Comparison of ENCODE assay signal across 8 mouse cellular contexts in genomic region chr6:38381129-38381771, GRCm38 (mm10). TPM values are rescaled to one million over a fixed set of nuclear protein-coding genes. Genes with fewer than 3 reads are reported as not detected.
DNase-seq lines count a peak whose midpoint lies in the region; ATAC-seq and TF ChIP-seq lines count a peak whose summit lies in the region.

TSS of gene Ttc26 (plus strand) at chr6:38381469.

- H3K9me3 ChIP-seq in embryonic facial prominence, embryonic 13.5 days: no peaks in the 10 kb centered on the region
- H3K9me3 ChIP-seq in limb, embryonic 12.5 days: no peaks in the 10 kb centered on the region
- H3K9me3 ChIP-seq in midbrain, embryonic 15.5 days: no peaks in the 10 kb centered on the region

- H3K4me2 ChIP-seq in embryonic facial prominence, embryonic 13.5 days: peak within 1 kb of the TSS; percentile 71
- peak within 1 kb of the TSS; percentile 67 for H3K4me2 ChIP-seq in limb, embryonic 12.5 days
- peak within 1 kb of the TSS; percentile 77 for H3K4me2 ChIP-seq in midbrain, embryonic 15.5 days

- H3K27ac ChIP-seq in embryonic facial prominence, embryonic 13.5 days: peak within 1 kb of the TSS; percentile 39; the same call in 1 of the 2 replicates
- H3K27ac ChIP-seq in kidney, adult 2 months (ENCODE audit: insufficient read depth, low read depth, low read length): peak within 1 kb of the TSS; percentile 49; the same call in 1 of the 2 replicates
- no peak within 1 kb of the TSS for H3K27ac ChIP-seq in limb, embryonic 12.5 days
- H3K27ac ChIP-seq in midbrain, embryonic 15.5 days: peak within 1 kb of the TSS; percentile 80
- no peak within 1 kb of the TSS for H3K27ac ChIP-seq in spleen, adult 2 months (ENCODE audit: insufficient read depth, low read length)

- no peak for TF ChIP-seq POLR2A in kidney, adult 2 months (IDR thresholded peaks at IDR 0.05; ENCODE audit: low read depth, low read length)
- no peak; the same call in 1 of the 2 replicates for TF ChIP-seq POLR2A in spleen, adult 2 months (IDR thresholded peaks at IDR 0.05; ENCODE audit: low read depth, low read length)

- H3K27me3 ChIP-seq in embryonic facial prominence, embryonic 13.5 days: no peaks in the 10 kb centered on the region
- no peaks in the 10 kb centered on the region for H3K27me3 ChIP-seq in kidney, adult 2 months (replicated peaks; ENCODE audit: control insufficient read depth, insufficient read depth, low read length)
- no peaks in the 10 kb centered on the region for H3K27me3 ChIP-seq in limb, embryonic 12.5 days
- no peaks in the 10 kb centered on the region for H3K27me3 ChIP-seq in midbrain, embryonic 15.5 days (replicated peaks)
- H3K27me3 ChIP-seq in spleen, adult 2 months (ENCODE audit: control insufficient read depth, insufficient read depth, low read length): no peaks in the 10 kb centered on the region

- peak within 1 kb of the TSS; percentile 65 for H3K4me3 ChIP-seq in embryonic facial prominence, embryonic 13.5 days
- peak within 1 kb of the TSS; percentile 67 for H3K4me3 ChIP-seq in kidney, adult 2 months (ENCODE audit: insufficient read depth, low read depth, low read length)
- H3K4me3 ChIP-seq in limb, embryonic 12.5 days (replicated peaks): peak within 1 kb of the TSS; percentile 62
- H3K4me3 ChIP-seq in midbrain, embryonic 15.5 days: peak within 1 kb of the TSS; percentile 84
- peak within 1 kb of the TSS; percentile 54 for H3K4me3 ChIP-seq in spleen, adult 2 months (ENCODE audit: extremely low read depth, insufficient read depth, insufficient read length)

- WGBS in embryonic facial prominence, embryonic 13.5 days: under 1% methylated on average over 26 of the region's 26 CpGs
- under 1% methylated on average over 26 of the region's 26 CpGs for WGBS in kidney, adult 2 months
- WGBS in limb, embryonic 12.5 days: under 1% methylated on average over 26 of the region's 26 CpGs
- under 1% methylated on average over 26 of the region's 26 CpGs for WGBS in midbrain, embryonic 15.5 days
- WGBS in spleen, adult 2 months: under 1% methylated on average over 26 of the region's 26 CpGs

- peak; percentile 85 for ATAC-seq in embryonic facial prominence, embryonic 13.5 days (ENCODE audit: insufficient number of reproducible peaks, insufficient read depth, low FRiP score, low TSS enrichment, low read depth)
- peak; percentile 68; the same call in 1 of the 2 replicates for ATAC-seq in limb, embryonic 12.5 days (ENCODE audit: insufficient number of reproducible peaks, insufficient read depth, low FRiP score, low TSS enrichment, low read depth)
- ATAC-seq in midbrain, embryonic 15.5 days (replicated peaks): peak; percentile 97

- peaks cover 8% of the 10 kb centered on the region; the same call in 1 of the 2 replicates for H3K4me1 ChIP-seq in embryonic facial prominence, embryonic 13.5 days
- H3K4me1 ChIP-seq in kidney, adult 2 months (ENCODE audit: control insufficient read depth, insufficient read depth, low read length): no peaks in the 10 kb centered on the region
- 0 out of 2 replicates have a peak, but pooled peaks cover 4% of the 10 kb centered on the region for H3K4me1 ChIP-seq in limb, embryonic 12.5 days (replicated peaks)
- peaks cover 16% of the 10 kb centered on the region for H3K4me1 ChIP-seq in midbrain, embryonic 15.5 days
- H3K4me1 ChIP-seq in spleen, adult 2 months (ENCODE audit: control insufficient read depth, insufficient read depth, insufficient read length): no peaks in the 10 kb centered on the region

- H3K36me3 ChIP-seq in embryonic facial prominence, embryonic 13.5 days: peaks cover 8% of the 10 kb centered on the region; the same call in 1 of the 2 replicates
- no peaks in the 10 kb centered on the region for H3K36me3 ChIP-seq in kidney, adult 2 months (ENCODE audit: control insufficient read depth, insufficient read depth, low read length)
- H3K36me3 ChIP-seq in limb, embryonic 12.5 days: peaks cover 8% of the 10 kb centered on the region
- peaks cover 8% of the 10 kb centered on the region; the same call in 1 of the 2 replicates for H3K36me3 ChIP-seq in midbrain, embryonic 15.5 days (replicated peaks)
- H3K36me3 ChIP-seq in spleen, adult 2 months (ENCODE audit: control insufficient read depth, insufficient read depth, low read length): no peaks in the 10 kb centered on the region

- H3K9ac ChIP-seq in embryonic facial prominence, embryonic 13.5 days: peak within 1 kb of the TSS; percentile 77
- H3K9ac ChIP-seq in limb, embryonic 12.5 days (replicated peaks): peak within 1 kb of the TSS; percentile 56
- H3K9ac ChIP-seq in midbrain, embryonic 15.5 days: peak within 1 kb of the TSS; percentile 70

- DNase-seq in 3134 (ENCODE audit: extremely low read depth, insufficient read length, low spot score): peak; percentile 70
- peak; percentile 86 to 87 for DNase-seq in adrenal gland, postnatal 36 days
- peak; percentile 82 to 93 for DNase-seq in heart, adult 18-20 months
- DNase-seq in kidney, adult 2 months: peak; percentile 90
- peak; percentile 69 to 81 for DNase-seq in spleen, adult 2 months (ENCODE audit: low read depth in 1 of 2, low spot score in 2 of 2)

- no peak for TF ChIP-seq CTCF in kidney, adult 2 months (conservative IDR thresholded peaks at IDR 0.05; ENCODE audit: insufficient read depth, insufficient read length, low read depth, low read length)
- TF ChIP-seq CTCF in spleen, adult 2 months (IDR thresholded peaks at IDR 0.05; ENCODE audit: extremely low read depth, insufficient read depth, insufficient read length, insufficient replicate concordance): no peak

RNA-seq across cellular contexts. Expression of gene Ttc26, which starts in this region (rescaled TPM):
- total RNA-seq in adrenal gland, postnatal 36 days (2021): 1 to 10 TPM; 3.0 to 4.1 TPM
- 9.9 and 10.6 TPM in 2 replicates for polyA plus RNA-seq in embryonic facial prominence, embryonic 13.5 days (2015; fragmentation: Nextera tagmentation; extraction: Ambion mirVana)
- 1 to 10 TPM; 1.7 to 2.4 TPM for total RNA-seq in heart, adult 18-20 months (2021)
- 2.1 and 2.4 TPM in 2 replicates for polyA plus RNA-seq in kidney, adult 2 months (2012; rRNA removed)
- 13.3 and 14.0 TPM in 2 replicates for polyA plus RNA-seq in limb, embryonic 12.5 days (2016; fragmentation: Nextera tagmentation; extraction: Ambion mirVana)
- polyA plus RNA-seq in midbrain, embryonic 15.5 days (2015; fragmentation: Nextera tagmentation; extraction: Ambion mirVana): 7.5 and 7.6 TPM in 2 replicates
- 0.12 and 0.22 TPM in 2 replicates for polyA plus RNA-seq in spleen, adult 2 months (2012; rRNA removed)

Comparison
In these comparisons a context has a peak if more than half of its experiments do, and no peak if none do; other contexts are left out.
1. Peak in DNase-seq and H3K4me3 ChIP-seq in spleen, adult 2 months; RNA of the gene not detected or under 1 TPM.
2. H3K27ac ChIP-seq: peak in embryonic facial prominence, embryonic 13.5 days (single experiment), kidney, adult 2 months (single experiment) and midbrain, embryonic 15.5 days (single experiment); none in limb, embryonic 12.5 days (single experiment) and spleen, adult 2 months (single experiment).
3. Peak in every context shown above with its lines, with median percentiles within 50 percentile points of each other: DNase-seq, ATAC-seq, H3K4me2 ChIP-seq, H3K4me3 ChIP-seq and H3K9ac ChIP-seq.